Mouse (Mus musculus) olfactory bulb, adult 2 months (tissue): ENCODE measurements around the gene Gosr2. TPM values are rescaled to one million over a fixed set of nuclear protein-coding genes. Genes with fewer than 3 reads are reported as not detected.

ENCODE experiments used
- H3K27ac ChIP-seq: fragments of 200-500 bp; 2 replicates; pipeline ENCODE4 v1.5.1; 2012; ENCODE audit warnings: low read depth, low read length; ENCODE audit not compliant: insufficient read depth
- H3K4me1 ChIP-seq: fragments of 200-500 bp; 2 replicates; pipeline ENCODE4 v1.6.1; 2012; ENCODE audit warnings: low read length; ENCODE audit not compliant: control insufficient read depth, insufficient read depth
- H3K4me3 ChIP-seq: fragments of 200-500 bp; 2 replicates; pipeline ENCODE4 v1.5.1; 2012; ENCODE audit warnings: mild to moderate bottlenecking, low read depth, low read length, moderate library complexity; ENCODE audit not compliant: insufficient read depth
- CTCF ChIP-seq: fragments of 200-500 bp; IDR thresholded peaks from 2 replicates; pipeline ENCODE4 v1.5.1; 2012; ENCODE audit warnings: low read depth, mild to moderate bottlenecking, low read length, moderate library complexity; ENCODE audit not compliant: insufficient read depth
- POLR2A ChIP-seq: fragments of 200-500 bp; IDR thresholded peaks from 2 replicates; pipeline ENCODE4 v1.6.1; 2012; ENCODE audit warnings: mild to moderate bottlenecking, low read depth, low read length, moderate library complexity; ENCODE audit not compliant: insufficient read depth
- WGBS: fragments of 180-500 bp; shearing (Covaris S2); methylation state at CpG from one replicate; pipeline ENCODE4 v1.1.7; 2018; 5-methylcytosine and 5-hydroxymethylcytosine counted together
- polyA plus RNA-seq: library from polyadenylated mRNA; stranded (reverse); fragments of >200 nt; gene quantifications from 2 replicates; pipeline ENCODE4 v1.2.4, GENCODE M21; 2012; ENCODE audit warnings: low replicate concordance; ENCODE audit not compliant: missing spikeins, insufficient read depth, insufficient read length

Gene Gosr2
- polyA plus RNA-seq, 1 experiment = not detected

GRCm38 (mm10) chr11:103724331-103724771 is 26.7 kb upstream of the Gosr2 start:
- 85% methylated on average over 11 of the region's 11 CpGs for WGBS
- TF ChIP-seq CTCF (no peak), POLR2A (no peak)
- peaks cover 13% of the 10 kb centered on the region for H3K4me1 ChIP-seq
- H3K27ac ChIP-seq = no peak overlapping the region
- no peak overlapping the region for H3K4me3 ChIP-seq

GRCm38 (mm10) chr11:103722040-103722481 is 24.4 kb upstream of the Gosr2 start:
- 12% methylated on average over 9 of the region's 9 CpGs for WGBS
- H3K27ac ChIP-seq = no peak overlapping the region
- TF ChIP-seq POLR2A = no peak
- no peak for TF ChIP-seq CTCF
- no peak overlapping the region for H3K4me3 ChIP-seq
- peaks cover 10% of the 10 kb centered on the region for H3K4me1 ChIP-seq

- H3K4me3 ChIP-seq = no peak overlapping the region
- H3K4me1 ChIP-seq = peaks cover 10% of the 10 kb centered on the region
- TF ChIP-seq POLR2A = no peak
- no peak for TF ChIP-seq CTCF
- 13% methylated on average over 15 of the region's 15 CpGs for WGBS
- no peak overlapping the region for H3K27ac ChIP-seq
These were observed 23.9 kb upstream of the Gosr2 start for GRCm38 (mm10) chr11:103721468-103722039.

GRCm38 (mm10) chr11:103719436-103719835 is 21.7 kb upstream of the Gosr2 start:
- peaks cover 10% of the 10 kb centered on the region for H3K4me1 ChIP-seq
- TF ChIP-seq POLR2A = no peak
- TF ChIP-seq CTCF = no peak
- H3K27ac ChIP-seq = no peak overlapping the region
- H3K4me3 ChIP-seq = no peak overlapping the region
- 87% methylated on average over 5 of the region's 5 CpGs for WGBS

GRCm38 (mm10) chr11:103716971-103717370 is 19.3 kb upstream of the Gosr2 start:
- TF ChIP-seq CTCF = no peak
- no peak for TF ChIP-seq POLR2A
- Histone ChIP-seq H3K4me1 (peaks cover 6% of the 10 kb centered on the region), H3K4me3 (no peak overlapping the region), H3K27ac (no peak overlapping the region)
- 73% methylated on average over 9 of the region's 9 CpGs for WGBS

DNA sequence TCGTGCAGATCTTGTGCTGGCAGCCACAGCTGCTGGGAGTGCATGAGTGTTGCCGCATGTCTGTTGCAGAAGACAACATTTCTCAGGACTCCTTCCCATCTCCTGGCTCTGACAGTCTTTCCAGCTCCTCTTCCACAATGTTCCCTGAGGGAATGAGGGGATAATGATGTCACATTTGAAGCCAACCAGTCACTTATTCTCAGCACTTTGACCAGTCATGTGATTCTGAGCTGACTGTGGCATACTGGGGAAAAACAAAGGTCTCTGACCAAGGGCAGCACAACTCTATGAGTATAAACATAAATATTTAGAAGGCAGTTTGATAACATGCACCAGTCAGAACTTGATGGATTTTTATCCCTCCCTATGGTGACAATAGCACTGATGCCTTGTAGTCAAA is 16.4 kb upstream of the Gosr2 start:
- Histone ChIP-seq H3K4me3 (no peak overlapping the region), H3K4me1 (no peaks in the 10 kb centered on the region), H3K27ac (no peak overlapping the region)
- WGBS = 92% methylated on average over 2 of the region's 2 CpGs
- TF ChIP-seq POLR2A = no peak
- no peak for TF ChIP-seq CTCF

- peaks cover 4% of the 10 kb centered on the region; the same call in 1 of the 2 replicates for H3K4me1 ChIP-seq
- H3K27ac ChIP-seq = no peak overlapping the region
- TF ChIP-seq CTCF = no peak
- no peak overlapping the region for H3K4me3 ChIP-seq
- WGBS = 69% methylated on average over 28 of the region's 28 CpGs
These were observed 14.3 kb upstream of the Gosr2 start for GRCm38 (mm10) chr11:103711851-103712587.

DNA sequence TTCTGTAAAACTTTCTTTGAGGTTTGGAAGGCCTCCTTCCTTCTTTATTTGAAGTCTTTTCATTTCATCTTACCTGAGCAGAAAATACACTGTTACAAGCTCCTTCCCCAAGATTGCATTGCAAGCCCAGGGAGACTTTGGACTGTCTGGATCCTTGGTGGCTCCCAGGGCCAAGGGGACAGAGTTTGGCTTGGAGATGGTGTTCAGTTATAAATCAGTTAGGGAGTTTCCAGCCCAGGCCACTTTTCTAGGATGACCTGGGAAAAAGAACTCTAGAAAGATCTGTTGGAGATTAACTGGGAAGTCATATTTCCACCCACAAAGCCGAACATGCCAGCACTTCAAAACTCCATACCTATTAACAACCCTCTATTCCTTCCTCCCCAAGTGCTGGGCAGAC is 12.3 kb upstream of the Gosr2 start:
- WGBS = 87% methylated on average over 1 of the region's 1 CpGs
- Histone ChIP-seq H3K4me1 (peaks cover 6% of the 10 kb centered on the region; the same call in 1 of the 2 replicates), H3K27ac (no peak overlapping the region), H3K4me3 (no peak overlapping the region)
- TF ChIP-seq POLR2A (no peak), CTCF (no peak)

GRCm38 (mm10) chr11:103707005-103707404 is 9.3 kb upstream of the Gosr2 start:
- H3K27ac ChIP-seq = no peak overlapping the region
- H3K4me1 ChIP-seq = peaks cover 6% of the 10 kb centered on the region; the same call in 1 of the 2 replicates
- TF ChIP-seq CTCF (no peak), POLR2A (no peak)
- no peak overlapping the region for H3K4me3 ChIP-seq
- 56% methylated on average over 8 of the region's 8 CpGs for WGBS
